Mouse (Mus musculus) liver, embryonic 16.5 days (tissue): ENCODE data around the gene Ctnna3. TPM values are rescaled to one million over a fixed set of nuclear protein-coding genes. Genes with fewer than 3 reads are reported as not detected.

Experiments
- ATAC-seq: fragments of 200-750 bp; cut with Nextera tagmentation; 2 replicates; pipeline ENCODE4 v1.8.0; 2017; ENCODE audit warnings: low read depth, mild to moderate bottlenecking, moderate number of reproducible peaks, moderate library complexity
- H3K27ac ChIP-seq: fragments of 300-500 bp; sonication (generic); 2 replicates; pipeline ENCODE4 v1.5.1; 2014; ENCODE audit warnings: mild to moderate bottlenecking, low read length
- H3K27me3 ChIP-seq: fragments of 300-500 bp; sonication (generic); 2 replicates; pipeline ENCODE4 v1.6.1; 2014; ENCODE audit warnings: low read depth, low read length, mixed read lengths; ENCODE audit not compliant: control insufficient read depth, insufficient read depth
- H3K36me3 ChIP-seq: fragments of 300-500 bp; sonication (generic); 2 replicates; pipeline ENCODE4 v1.6.1; 2014; ENCODE audit warnings: mild to moderate bottlenecking; ENCODE audit not compliant: control insufficient read depth, insufficient read depth
- H3K4me1 ChIP-seq: fragments of 300-500 bp; sonication (generic); 2 replicates; pipeline ENCODE4 v1.6.1; 2014; ENCODE audit warnings: low read depth, low read length, mixed read lengths; ENCODE audit not compliant: control insufficient read depth
- H3K4me2 ChIP-seq: fragments of 300-500 bp; sonication (generic); 2 replicates; pipeline ENCODE4 v1.6.1; 2014; ENCODE audit warnings: low read depth, low read length, mixed read lengths
- H3K4me3 ChIP-seq: fragments of 300-500 bp; sonication (generic); 2 replicates; pipeline ENCODE4 v1.5.1; 2014; ENCODE audit warnings: low read depth, mild to moderate bottlenecking, low read length
- H3K9ac ChIP-seq: fragments of 300-500 bp; sonication (generic); 2 replicates; pipeline ENCODE4 v1.6.1; 2014; ENCODE audit warnings: low read depth, low read length
- H3K9me3 ChIP-seq: fragments of 300-500 bp; sonication (generic); replicated peaks from 2 replicates; pipeline ENCODE4 v1.6.1; 2016; ENCODE audit warnings: low read length; ENCODE audit not compliant: control insufficient read depth
- WGBS: fragments of 180-500 bp; shearing (Covaris S2); extraction: QIAGEN DNeasy Blood & Tissue Kit; methylation state at CpG from one replicate; pipeline ENCODE4 v1.1.7; 2014; ENCODE audit not compliant: insufficient replicate concordance; 5-methylcytosine and 5-hydroxymethylcytosine counted together
- polyA plus RNA-seq: library from polyadenylated mRNA; unstranded; fragments of >200 nt; fragmentation: Nextera tagmentation; extraction: Ambion mirVana; gene quantifications from 2 replicates; pipeline ENCODE4 v1.2.1, GENCODE M21; 2015

Gene Ctnna3
- polyA plus RNA-seq, 1 experiment from 2014 or later, result 0.11 TPM

DNA sequence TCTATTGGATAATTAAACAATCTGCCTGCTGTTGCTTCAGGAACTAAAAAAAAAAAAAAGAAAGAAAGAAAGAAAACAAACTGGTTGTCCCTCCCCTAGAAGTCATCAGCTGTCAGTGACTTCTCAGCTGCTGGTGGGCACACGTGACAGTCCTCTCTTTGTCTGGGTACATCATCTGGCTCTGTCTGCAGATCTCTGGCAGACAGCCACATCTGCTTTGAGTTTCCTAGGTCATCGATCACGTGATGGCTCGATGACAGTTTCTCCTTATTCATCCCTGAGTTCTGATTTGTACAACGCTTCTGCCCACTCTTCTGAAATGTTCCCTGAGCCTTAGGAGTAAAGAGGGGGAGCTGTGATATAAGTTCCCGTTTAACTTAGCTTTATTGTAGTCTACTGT lies 352.1 kb downstream of the Ctnna3 start:
- no peak for ATAC-seq
- no peaks in the 10 kb centered on the region for H3K27me3 ChIP-seq
- no peak overlapping the region for H3K27ac ChIP-seq
- 57% methylated on average over 6 of the region's 6 CpGs for WGBS
- no peak overlapping the region for H3K4me2 ChIP-seq
- no peak overlapping the region for H3K9ac ChIP-seq
- no peaks in the 10 kb centered on the region for H3K36me3 ChIP-seq
- H3K4me3 ChIP-seq, result no peak overlapping the region
- no peaks in the 10 kb centered on the region for H3K9me3 ChIP-seq
- no peaks in the 10 kb centered on the region for H3K4me1 ChIP-seq

DNA sequence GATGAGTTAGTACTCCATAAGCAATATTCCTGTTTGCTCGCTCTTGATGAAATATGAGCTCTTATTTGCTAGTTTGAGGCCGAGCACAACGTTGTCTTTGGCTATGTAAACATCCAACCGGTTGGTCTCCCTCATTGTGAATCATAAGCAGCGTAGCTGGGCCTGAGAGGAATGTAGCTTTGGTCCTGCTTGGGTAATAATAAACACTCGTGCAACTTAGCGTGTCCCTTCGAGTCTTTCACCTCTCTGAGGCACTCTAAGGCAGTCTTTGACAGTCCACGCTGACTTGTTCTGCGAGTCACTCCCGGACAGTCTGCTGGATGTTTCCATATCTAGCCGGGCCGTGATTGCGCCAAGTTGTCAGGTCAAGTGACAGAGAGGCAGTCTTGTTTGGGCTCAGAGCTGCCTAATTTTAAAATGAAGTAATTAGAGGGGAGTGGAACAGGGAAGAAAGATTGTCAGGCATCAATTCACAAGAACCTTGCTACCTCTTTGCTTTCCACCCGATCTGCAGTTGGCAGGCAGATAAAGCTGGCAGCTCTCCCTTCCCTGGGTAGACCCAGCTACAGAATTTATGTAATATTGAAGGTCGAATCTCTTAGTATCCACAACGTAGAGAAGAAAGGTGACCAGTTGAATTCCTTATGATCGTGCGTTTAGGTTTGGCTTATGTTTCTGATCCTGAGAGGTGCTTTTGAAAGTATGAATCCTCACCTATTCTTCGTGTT lies 355.1 kb downstream of the Ctnna3 start:
- WGBS, result 66% methylated on average over 20 of the region's 20 CpGs
- no peak for ATAC-seq

DNA sequence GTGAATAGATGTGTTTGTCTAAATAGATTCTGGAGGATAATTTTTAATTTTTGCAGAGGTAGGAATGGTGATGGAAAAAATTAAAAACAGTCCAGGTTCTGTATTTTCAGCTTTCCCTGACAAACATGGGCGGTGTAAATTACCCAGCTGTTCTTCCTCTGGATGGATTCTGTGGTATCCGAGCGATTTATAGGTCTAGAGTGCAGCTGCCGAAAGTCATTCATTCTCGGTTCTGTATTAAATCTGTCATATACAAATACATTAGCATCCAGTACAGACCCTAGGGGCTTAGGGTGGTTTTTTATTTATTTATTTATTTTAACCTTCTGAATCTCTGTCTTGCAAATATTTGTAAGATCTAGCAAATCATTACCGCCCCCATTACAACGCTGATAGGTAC lies 356.5 kb downstream of the Ctnna3 start:
- H3K9ac ChIP-seq, result no peak overlapping the region
- H3K9me3 ChIP-seq, result no peaks in the 10 kb centered on the region
- no peaks in the 10 kb centered on the region for H3K36me3 ChIP-seq
- no peak for ATAC-seq
- no peak overlapping the region for H3K4me2 ChIP-seq
- H3K4me3 ChIP-seq, result no peak overlapping the region
- no peaks in the 10 kb centered on the region for H3K27me3 ChIP-seq
- H3K27ac ChIP-seq, result no peak overlapping the region
- WGBS, result 75% methylated on average over 7 of the region's 7 CpGs
- H3K4me1 ChIP-seq, result no peaks in the 10 kb centered on the region

More for the DNA sequence above, 355.1 kb downstream of the Ctnna3 start:
- Histone ChIP-seq H3K36me3 (no peaks in the 10 kb centered on the region), H3K9ac (no peak overlapping the region), H3K4me2 (no peak overlapping the region), H3K9me3 (no peaks in the 10 kb centered on the region), H3K4me3 (no peak overlapping the region), H3K4me1 (no peaks in the 10 kb centered on the region), H3K27ac (no peak overlapping the region), H3K27me3 (no peaks in the 10 kb centered on the region)

DNA sequence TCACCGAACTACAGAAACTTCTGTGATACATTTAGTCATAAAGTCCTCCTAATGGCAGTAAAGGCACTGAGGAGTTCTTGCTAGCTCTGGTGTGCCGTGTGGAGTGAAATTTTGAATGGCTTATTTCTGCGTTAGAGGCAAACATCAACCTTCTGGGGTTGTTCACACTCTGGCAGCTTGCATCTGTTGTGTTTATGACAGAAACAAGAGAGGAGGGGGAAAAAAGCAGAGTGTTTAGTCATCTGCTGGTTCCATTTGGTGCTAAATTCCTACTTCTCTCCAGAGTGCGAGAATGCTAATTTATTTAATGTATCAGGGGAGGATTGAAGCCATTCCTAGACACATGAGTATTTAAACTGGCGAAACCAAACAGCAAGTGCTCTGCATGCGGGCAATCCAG lies 374.0 kb downstream of the Ctnna3 start:
- Histone ChIP-seq H3K9me3 (no peaks in the 10 kb centered on the region), H3K9ac (no peak overlapping the region), H3K4me3 (no peak overlapping the region), H3K36me3 (no peaks in the 10 kb centered on the region), H3K4me2 (no peak overlapping the region), H3K27ac (no peak overlapping the region), H3K4me1 (no peaks in the 10 kb centered on the region), H3K27me3 (no peaks in the 10 kb centered on the region)
- ATAC-seq, result no peak
- 60% methylated on average over 6 of the region's 6 CpGs for WGBS

DNA sequence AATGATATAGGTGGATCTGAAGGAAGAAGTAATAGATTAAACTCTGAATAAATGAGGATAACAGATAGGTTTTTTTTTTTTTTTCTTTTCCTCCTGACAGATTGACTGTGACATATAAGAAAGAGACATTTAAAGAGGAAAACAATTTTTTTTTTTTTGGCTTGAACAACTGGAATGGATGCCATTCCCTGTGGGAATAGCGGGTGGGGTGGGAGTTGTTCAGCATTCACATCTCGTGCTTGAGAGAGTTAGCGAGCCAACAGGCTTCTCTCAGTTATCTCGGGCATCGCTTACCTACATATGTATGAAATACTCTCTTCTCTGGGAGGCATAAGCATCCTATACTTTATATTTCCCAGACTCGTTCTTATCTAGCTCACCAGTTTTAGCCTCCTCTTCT lies 375.7 kb downstream of the Ctnna3 start:
- Histone ChIP-seq H3K4me1 (no peaks in the 10 kb centered on the region), H3K27me3 (no peaks in the 10 kb centered on the region), H3K4me3 (no peak overlapping the region), H3K9me3 (no peaks in the 10 kb centered on the region), H3K4me2 (no peak overlapping the region), H3K27ac (no peak overlapping the region), H3K9ac (no peak overlapping the region), H3K36me3 (no peaks in the 10 kb centered on the region)
- WGBS, result 74% methylated on average over 6 of the region's 6 CpGs
- no peak for ATAC-seq

DNA sequence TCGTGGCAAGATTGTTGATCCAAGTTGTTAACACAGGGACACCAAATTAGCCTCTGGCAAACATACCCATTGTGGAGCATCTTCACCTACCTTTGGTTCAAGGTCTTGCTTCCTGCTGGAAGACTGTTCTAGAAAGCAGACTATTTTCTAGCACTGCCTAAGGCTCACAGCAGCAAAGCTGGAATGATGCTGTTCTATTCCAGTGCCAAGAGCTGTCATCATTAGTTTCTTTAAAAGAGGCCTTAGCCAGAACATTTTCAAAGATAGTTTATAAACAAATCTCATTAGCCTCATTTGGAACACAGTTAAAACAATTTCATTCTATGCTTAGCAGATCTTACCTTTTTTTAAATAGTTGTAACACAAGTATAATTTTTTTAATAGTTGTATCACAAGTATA lies 376.4 kb downstream of the Ctnna3 start:
- no peaks in the 10 kb centered on the region for H3K9me3 ChIP-seq
- no peak overlapping the region for H3K9ac ChIP-seq
- 54% methylated on average over 1 of the region's 1 CpGs for whole genome bisulfite sequencing
- no peak overlapping the region for H3K4me3 ChIP-seq
- no peaks in the 10 kb centered on the region for H3K4me1 ChIP-seq
- no peak for ATAC-seq
- H3K27me3 ChIP-seq, result no peaks in the 10 kb centered on the region
- H3K36me3 ChIP-seq, result no peaks in the 10 kb centered on the region
- no peak overlapping the region for H3K4me2 ChIP-seq
- H3K27ac ChIP-seq, result no peak overlapping the region

DNA sequence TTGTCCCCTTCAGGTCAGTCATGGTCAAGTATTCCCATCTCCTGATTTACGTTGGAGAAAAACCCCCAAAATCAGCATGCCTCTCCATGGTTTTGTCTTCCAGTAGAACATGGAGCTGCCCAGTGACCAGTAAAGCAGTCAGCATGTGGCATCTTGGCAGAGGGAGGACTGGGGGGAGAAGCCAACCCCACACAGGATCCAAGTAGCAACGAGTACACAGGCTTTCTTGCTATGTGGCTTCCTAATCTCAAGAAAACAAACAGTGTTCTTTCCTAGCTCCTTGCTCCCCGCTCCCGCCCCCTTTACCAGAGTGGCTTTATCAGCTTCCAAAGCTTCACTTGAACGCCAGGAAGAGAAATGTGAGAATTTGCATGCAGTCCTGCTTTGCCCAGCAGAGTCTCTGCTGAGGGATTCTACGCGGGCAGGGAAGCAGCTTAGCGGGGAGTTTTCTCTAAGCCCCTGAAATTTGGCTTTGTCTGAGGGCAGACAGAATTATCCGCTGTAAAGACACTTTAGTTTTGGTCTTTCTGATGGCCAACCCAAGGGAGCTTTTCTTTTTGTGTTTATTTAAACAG lies 380.2 kb downstream of the Ctnna3 start:
- no peak overlapping the region for H3K4me2 ChIP-seq
- H3K36me3 ChIP-seq, result no peaks in the 10 kb centered on the region
- ATAC-seq, result no peak
- no peaks in the 10 kb centered on the region for H3K4me1 ChIP-seq
- 25% methylated on average over 9 of the region's 9 CpGs for WGBS
- H3K27me3 ChIP-seq, result no peaks in the 10 kb centered on the region
- no peak overlapping the region for H3K9ac ChIP-seq
- H3K27ac ChIP-seq, result no peak overlapping the region
- no peaks in the 10 kb centered on the region for H3K9me3 ChIP-seq
- no peak overlapping the region for H3K4me3 ChIP-seq

DNA sequence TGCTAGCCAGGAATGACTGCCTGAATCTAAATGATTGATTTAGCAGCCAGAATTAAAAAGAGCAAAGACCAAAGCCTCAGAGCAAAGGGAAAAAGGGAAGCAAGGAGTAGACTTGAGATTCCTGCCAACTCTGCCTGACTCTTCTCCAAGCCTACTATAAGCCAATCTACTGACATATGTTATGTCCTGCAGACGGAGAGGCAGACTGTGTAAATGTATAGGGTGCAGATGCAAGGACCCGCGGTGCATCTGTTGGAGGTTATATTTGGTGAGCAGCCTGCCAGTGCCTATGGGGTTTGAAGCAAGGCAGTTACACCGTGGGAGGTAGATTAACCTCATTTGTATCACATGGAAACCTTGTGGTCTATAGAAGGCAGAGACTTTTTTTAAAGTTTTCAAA lies 409.1 kb downstream of the Ctnna3 start:
- Histone ChIP-seq H3K36me3 (no peaks in the 10 kb centered on the region), H3K27ac (no peak overlapping the region), H3K4me1 (no peaks in the 10 kb centered on the region), H3K4me3 (no peak overlapping the region), H3K9ac (no peak overlapping the region), H3K4me2 (no peak overlapping the region), H3K27me3 (no peaks in the 10 kb centered on the region), H3K9me3 (no peaks in the 10 kb centered on the region; the same call in 1 of the 2 replicates)
- ATAC-seq, result no peak
- 59% methylated on average over 4 of the region's 4 CpGs for WGBS

DNA sequence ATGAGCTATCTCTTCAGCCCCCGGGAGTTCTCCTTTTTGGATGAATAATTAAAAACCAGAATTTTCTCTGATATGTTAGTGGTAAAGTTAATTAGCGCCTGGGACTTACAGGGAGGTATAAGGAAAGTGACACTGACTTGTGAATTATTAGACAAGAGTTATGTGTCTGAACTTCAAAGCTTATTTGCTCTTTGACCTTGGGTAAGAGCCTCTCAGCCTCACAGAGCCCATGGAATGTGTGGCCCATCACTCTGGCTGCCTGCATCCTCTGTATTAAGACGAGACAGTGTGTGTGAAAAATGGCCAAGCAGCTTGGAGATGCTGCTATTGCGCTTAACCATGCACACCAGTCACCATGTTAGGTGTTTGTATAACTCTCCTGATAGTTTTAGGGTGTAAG lies 422.0 kb downstream of the Ctnna3 start:
- Histone ChIP-seq H3K27me3 (no peaks in the 10 kb centered on the region), H3K4me1 (no peaks in the 10 kb centered on the region), H3K36me3 (no peaks in the 10 kb centered on the region), H3K27ac (no peak overlapping the region), H3K4me3 (no peak overlapping the region), H3K9ac (no peak overlapping the region), H3K4me2 (no peak overlapping the region), H3K9me3 (no peaks in the 10 kb centered on the region; the same call in 1 of the 2 replicates)
- no peak for ATAC-seq
- WGBS, result 47% methylated on average over 4 of the region's 4 CpGs
